Mouse (Mus musculus) spleen, adult 2 months (tissue): ENCODE results near the gene Csrp1.

ENCODE experiments used
- CTCF ChIP-seq: fragments of 200-500 bp; IDR thresholded peaks from 2 replicates; pipeline ENCODE4 v1.5.1; 2011; ENCODE audit warnings: mild to moderate bottlenecking, inconsistent platforms; ENCODE audit not compliant: insufficient read depth, insufficient read length, insufficient replicate concordance; ENCODE audit errors: extremely low read depth
- POLR2A ChIP-seq: fragments of 200-500 bp; IDR thresholded peaks from 2 replicates; pipeline ENCODE4 v1.6.1; 2011; ENCODE audit warnings: low read depth, low read length, inconsistent platforms

DNA sequence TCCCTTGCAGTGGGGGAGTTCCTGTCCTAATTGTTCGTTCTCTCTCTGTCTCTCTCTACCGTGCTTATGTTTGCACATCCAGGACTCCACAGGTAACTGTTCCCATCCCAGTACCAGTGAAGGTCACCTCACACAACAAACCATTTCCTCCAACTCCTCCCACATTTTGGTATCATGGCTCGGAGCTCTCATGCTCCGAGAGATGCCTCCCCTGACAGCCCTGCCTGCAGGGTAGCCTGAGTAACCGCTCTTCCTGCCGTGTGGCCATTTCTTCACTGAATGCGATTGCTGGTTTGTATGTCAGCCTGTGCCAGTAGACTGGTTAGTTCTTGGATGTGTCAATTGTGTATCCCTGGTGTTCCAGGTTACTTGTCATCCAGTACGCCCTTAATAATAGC is 51.7 kb downstream of the Csrp1 start:
- no peak for TF ChIP-seq POLR2A
- TF ChIP-seq CTCF, result no peak
